Mouse (Mus musculus): ENCODE data around the gene Rd3l.
"Not testable (repeated sequence)": the region's sequence is repeated elsewhere in the genome, so short reads cannot be mapped to it uniquely, and the experiment has no call there.

Gene Rd3l

GRCm38 (mm10) chr12:111963339-111963738 is 17.8 kb downstream of the Rd3l start:
- no peak for DNase-seq

GRCm38 (mm10) chr12:111958101-111958865 is 22.8 kb downstream of the Rd3l start:
- peak; percentile 68 for DNase-seq

- no peak for DNase-seq
Observed at GRCm38 (mm10) chr12:111956173-111956572, 24.9 kb downstream of the Rd3l start.

GRCm38 (mm10) chr12:111951701-111952100 is 29.4 kb downstream of the Rd3l start:
- no peak for DNase-seq

- no peak for DNase-seq
Observed at GRCm38 (mm10) chr12:111950486-111950885, 30.6 kb downstream of the Rd3l start.

- no peak for DNase-seq
Observed at GRCm38 (mm10) chr12:111946716-111947115, 34.4 kb downstream of the Rd3l start.

- not testable (repeated sequence) for DNase-seq
Observed at GRCm38 (mm10) chr12:111945765-111946655, 35.1 kb downstream of the Rd3l start.

GRCm38 (mm10) chr12:111945115-111945514 is 36.0 kb downstream of the Rd3l start:
- DNase-seq: no peak

- DNase-seq: not testable (repeated sequence)
Observed at GRCm38 (mm10) chr12:111944065-111944987, 36.8 kb downstream of the Rd3l start.

- no peak for DNase-seq
Observed at GRCm38 (mm10) chr12:111943421-111944064, 37.6 kb downstream of the Rd3l start.

- no peak for DNase-seq
Observed at GRCm38 (mm10) chr12:111938623-111939177, 42.4 kb downstream of the Rd3l start.

- DNase-seq: peak; percentile 58
Observed at GRCm38 (mm10) chr12:111936706-111937550, 44.2 kb downstream of the Rd3l start.

- no peak for DNase-seq
Observed at GRCm38 (mm10) chr12:111933971-111934370, 47.1 kb downstream of the Rd3l start.

- no peak for DNase-seq
Observed at GRCm38 (mm10) chr12:111933032-111933704, 47.9 kb downstream of the Rd3l start.

GRCm38 (mm10) chr12:111932513-111932912 is 48.6 kb downstream of the Rd3l start:
- no peak for DNase-seq

- DNase-seq: no peak
Observed at GRCm38 (mm10) chr12:111931411-111932025, 49.6 kb downstream of the Rd3l start.

Measured in right cerebral cortex, postnatal 4 days (tissue).